Mouse (Mus musculus): Measurements from ENCODE around the gene Tmub2. TPM values are rescaled to one million over a fixed set of nuclear protein-coding genes. Genes with fewer than 3 reads are reported as not detected.

The Tmub2 gene
- polyA plus RNA-seq, 1 experiment from 2014 or later = 40.9 TPM

GRCm38 (mm10) chr11:102299839-102300238 is 15.1 kb downstream of the Tmub2 start:
- no peaks in the 10 kb centered on the region for H3K9me3 ChIP-seq (replicated peaks; ENCODE audit: control insufficient read depth, low read length)
- H3K27me3 ChIP-seq (ENCODE audit: control insufficient read depth, insufficient read depth, low read length) = no peaks in the 10 kb centered on the region
- H3K9ac ChIP-seq (replicated peaks; ENCODE audit: low read length) = no peak overlapping the region
- DNase-seq (ENCODE audit: low spot score) (peak; percentile 80), ATAC-seq (replicated peaks; ENCODE audit: insufficient number of reproducible peaks, low FRiP score, low TSS enrichment, low read depth) (no peak)
- no peak overlapping the region for H3K27ac ChIP-seq (replicated peaks; ENCODE audit: low read depth, low read length)
- H3K4me1 ChIP-seq (ENCODE audit: control insufficient read depth, insufficient read depth, low read length) = peaks cover 6% of the 10 kb centered on the region; the same call in 1 of the 2 replicates
- no peak overlapping the region for H3K4me2 ChIP-seq (ENCODE audit: low read depth, low read length)
- no peaks in the 10 kb centered on the region for H3K36me3 ChIP-seq (replicated peaks; ENCODE audit: control insufficient read depth, insufficient read depth, low read depth, low read length)
- 22% methylated on average over 1 of the region's 1 CpGs for WGBS
- no peak overlapping the region for H3K4me3 ChIP-seq (ENCODE audit: low read depth, low read length)

- no peaks in the 10 kb centered on the region for H3K27me3 ChIP-seq (ENCODE audit: control insufficient read depth, insufficient read depth, low read length)
- 49% methylated on average over 2 of the region's 2 CpGs for WGBS
- peaks cover 8% of the 10 kb centered on the region; the same call in 1 of the 2 replicates for H3K36me3 ChIP-seq (replicated peaks; ENCODE audit: control insufficient read depth, insufficient read depth, low read depth, low read length)
- no peak for DNase-seq (ENCODE audit: low spot score)
- no peaks in the 10 kb centered on the region; the same call in 1 of the 2 replicates for H3K4me1 ChIP-seq (ENCODE audit: control insufficient read depth, insufficient read depth, low read length)
- H3K9me3 ChIP-seq (replicated peaks; ENCODE audit: control insufficient read depth, low read length) = no peaks in the 10 kb centered on the region
- no peak overlapping the region for H3K27ac ChIP-seq (replicated peaks; ENCODE audit: low read depth, low read length)
- H3K9ac ChIP-seq (replicated peaks; ENCODE audit: low read length) = no peak overlapping the region
- no peak overlapping the region for H3K4me2 ChIP-seq (ENCODE audit: low read depth, low read length)
- H3K4me3 ChIP-seq (ENCODE audit: low read depth, low read length) = no peak overlapping the region
- no peak for ATAC-seq (replicated peaks; ENCODE audit: insufficient number of reproducible peaks, low FRiP score, low TSS enrichment, low read depth)
Measured at GRCm38 (mm10) chr11:102304141-102304540, 19.4 kb downstream of the Tmub2 start.

GRCm38 (mm10) chr11:102305359-102305758 is 20.6 kb downstream of the Tmub2 start:
- H3K27ac ChIP-seq (replicated peaks; ENCODE audit: low read depth, low read length) = no peak overlapping the region
- no peaks in the 10 kb centered on the region for H3K27me3 ChIP-seq (ENCODE audit: control insufficient read depth, insufficient read depth, low read length)
- H3K36me3 ChIP-seq (replicated peaks; ENCODE audit: control insufficient read depth, insufficient read depth, low read depth, low read length) = peaks cover 8% of the 10 kb centered on the region; the same call in 1 of the 2 replicates
- no peak for DNase-seq (ENCODE audit: low spot score)
- H3K9ac ChIP-seq (replicated peaks; ENCODE audit: low read length) = no peak overlapping the region
- no peak overlapping the region for H3K4me3 ChIP-seq (ENCODE audit: low read depth, low read length)
- 61% methylated on average over 3 of the region's 3 CpGs for WGBS
- no peaks in the 10 kb centered on the region for H3K9me3 ChIP-seq (replicated peaks; ENCODE audit: control insufficient read depth, low read length)
- H3K4me1 ChIP-seq (ENCODE audit: control insufficient read depth, insufficient read depth, low read length) = no peaks in the 10 kb centered on the region; the same call in none of the 2 replicates
- ATAC-seq (replicated peaks; ENCODE audit: insufficient number of reproducible peaks, low FRiP score, low TSS enrichment, low read depth) = no peak
- H3K4me2 ChIP-seq (ENCODE audit: low read depth, low read length) = no peak overlapping the region

- H3K27ac ChIP-seq (replicated peaks; ENCODE audit: low read depth, low read length) = no peak overlapping the region
- no peak overlapping the region for H3K4me3 ChIP-seq (ENCODE audit: low read depth, low read length)
- no peaks in the 10 kb centered on the region for H3K27me3 ChIP-seq (ENCODE audit: control insufficient read depth, insufficient read depth, low read length)
- peaks cover 5% of the 10 kb centered on the region for H3K4me1 ChIP-seq (ENCODE audit: control insufficient read depth, insufficient read depth, low read length)
- peaks cover 8% of the 10 kb centered on the region; the same call in 1 of the 2 replicates for H3K36me3 ChIP-seq (replicated peaks; ENCODE audit: control insufficient read depth, insufficient read depth, low read depth, low read length)
- H3K9me3 ChIP-seq (replicated peaks; ENCODE audit: control insufficient read depth, low read length) = no peaks in the 10 kb centered on the region
- H3K9ac ChIP-seq (replicated peaks; ENCODE audit: low read length) = no peak overlapping the region
- ATAC-seq (replicated peaks; ENCODE audit: insufficient number of reproducible peaks, low FRiP score, low TSS enrichment, low read depth) (no peak), DNase-seq (ENCODE audit: low spot score) (no peak)
- 85% methylated on average over 9 of the region's 9 CpGs for WGBS
- no peak overlapping the region for H3K4me2 ChIP-seq (ENCODE audit: low read depth, low read length)
Measured at GRCm38 (mm10) chr11:102308104-102308503, 23.4 kb downstream of the Tmub2 start.

GRCm38 (mm10) chr11:102308979-102309378 is 24.2 kb downstream of the Tmub2 start:
- Histone ChIP-seq H3K9me3 (replicated peaks; ENCODE audit: control insufficient read depth, low read length) (no peaks in the 10 kb centered on the region), H3K36me3 (replicated peaks; ENCODE audit: control insufficient read depth, insufficient read depth, low read depth, low read length) (peaks cover 8% of the 10 kb centered on the region; the same call in 1 of the 2 replicates), H3K4me2 (ENCODE audit: low read depth, low read length) (peak overlapping the region; percentile 32), H3K4me1 (ENCODE audit: control insufficient read depth, insufficient read depth, low read length) (peaks cover 5% of the 10 kb centered on the region), H3K27ac (replicated peaks; ENCODE audit: low read depth, low read length) (peak overlapping the region; percentile 4; the same call in 1 of the 2 replicates), H3K4me3 (ENCODE audit: low read depth, low read length) (peak overlapping the region; percentile 23), H3K9ac (replicated peaks; ENCODE audit: low read length) (peak overlapping the region; percentile 19), H3K27me3 (ENCODE audit: control insufficient read depth, insufficient read depth, low read length) (no peaks in the 10 kb centered on the region)
- DNase-seq (ENCODE audit: low spot score) = peak; percentile 98
- WGBS = under 1% methylated on average over 27 of the region's 27 CpGs
- ATAC-seq (replicated peaks; ENCODE audit: insufficient number of reproducible peaks, low FRiP score, low TSS enrichment, low read depth) = peak; percentile 86

- no peaks in the 10 kb centered on the region for H3K27me3 ChIP-seq (ENCODE audit: control insufficient read depth, insufficient read depth, low read length)
- ATAC-seq (replicated peaks; ENCODE audit: insufficient number of reproducible peaks, low FRiP score, low TSS enrichment, low read depth) = no peak
- WGBS = 89% methylated on average over 22 of the region's 22 CpGs
- peaks cover 5% of the 10 kb centered on the region for H3K4me1 ChIP-seq (ENCODE audit: control insufficient read depth, insufficient read depth, low read length)
- H3K4me2 ChIP-seq (ENCODE audit: low read depth, low read length) = peak overlapping the region; percentile 32; the same call in 1 of the 2 replicates
- H3K36me3 ChIP-seq (replicated peaks; ENCODE audit: control insufficient read depth, insufficient read depth, low read depth, low read length) = peaks cover 8% of the 10 kb centered on the region; the same call in 1 of the 2 replicates
- peak overlapping the region; percentile 23 for H3K4me3 ChIP-seq (ENCODE audit: low read depth, low read length)
- no peak overlapping the region for H3K27ac ChIP-seq (replicated peaks; ENCODE audit: low read depth, low read length)
- DNase-seq (ENCODE audit: low spot score) = no peak
- no peaks in the 10 kb centered on the region for H3K9me3 ChIP-seq (replicated peaks; ENCODE audit: control insufficient read depth, low read length)
- peak overlapping the region; percentile 19 for H3K9ac ChIP-seq (replicated peaks; ENCODE audit: low read length)
Measured at GRCm38 (mm10) chr11:102309821-102310617, 25.3 kb downstream of the Tmub2 start.

- Histone ChIP-seq H3K9ac (replicated peaks; ENCODE audit: low read length) (peak overlapping the region; percentile 9), H3K36me3 (replicated peaks; ENCODE audit: control insufficient read depth, insufficient read depth, low read depth, low read length) (peaks cover 8% of the 10 kb centered on the region; the same call in 1 of the 2 replicates), H3K4me3 (ENCODE audit: low read depth, low read length) (no peak overlapping the region), H3K9me3 (replicated peaks; ENCODE audit: control insufficient read depth, low read length) (no peaks in the 10 kb centered on the region), H3K4me2 (ENCODE audit: low read depth, low read length) (no peak overlapping the region), H3K4me1 (ENCODE audit: control insufficient read depth, insufficient read depth, low read length) (peaks cover 9% of the 10 kb centered on the region), H3K27ac (replicated peaks; ENCODE audit: low read depth, low read length) (no peak overlapping the region), H3K27me3 (ENCODE audit: control insufficient read depth, insufficient read depth, low read length) (no peaks in the 10 kb centered on the region)
- no peak for ATAC-seq (replicated peaks; ENCODE audit: insufficient number of reproducible peaks, low FRiP score, low TSS enrichment, low read depth)
- DNase-seq (ENCODE audit: low spot score) = no peak
- whole genome bisulfite sequencing = 32% methylated on average over 38 of the region's 38 CpGs
Measured at GRCm38 (mm10) chr11:102310768-102311695, 26.3 kb downstream of the Tmub2 start.
